Mouse (Mus musculus) forebrain, embryonic 16.5 days (tissue): ENCODE data around the gene Stk31. TPM values are rescaled to one million over a fixed set of nuclear protein-coding genes. Genes with fewer than 3 reads are reported as not detected.
"Not testable (repeated sequence)": the region's sequence is repeated elsewhere in the genome, so short reads cannot be mapped to it uniquely, and the experiment has no call there.

ENCODE experiments used
- ATAC-seq: fragments of 200-750 bp; cut with Nextera tagmentation; 2 replicates; pipeline ENCODE4 v1.8.0; 2017; ENCODE audit warnings: mild to moderate bottlenecking, moderate library complexity
- H3K27ac ChIP-seq: fragments of 300-500 bp; sonication (generic); 2 replicates; pipeline ENCODE4 v1.5.1; 2014; ENCODE audit warnings: low read length, control low read depth
- H3K27me3 ChIP-seq: fragments of 300-500 bp; sonication (generic); replicated peaks from 2 replicates; pipeline ENCODE4 v1.6.1; 2014; ENCODE audit warnings: low read length; ENCODE audit not compliant: control insufficient read depth, insufficient read depth
- H3K36me3 ChIP-seq: fragments of 300-500 bp; sonication (generic); 2 replicates; pipeline ENCODE4 v1.6.1; 2014; ENCODE audit not compliant: control insufficient read depth, insufficient read depth
- H3K4me1 ChIP-seq: fragments of 300-500 bp; sonication (generic); replicated peaks from 2 replicates; pipeline ENCODE4 v1.6.1; 2014; ENCODE audit warnings: low read length; ENCODE audit not compliant: control insufficient read depth, insufficient read depth
- H3K4me2 ChIP-seq: fragments of 300-500 bp; sonication (generic); 2 replicates; pipeline ENCODE4 v1.6.1; 2014; ENCODE audit warnings: mild to moderate bottlenecking, low read length, control low read depth
- H3K4me3 ChIP-seq: fragments of 300-500 bp; sonication (generic); replicated peaks from 2 replicates; pipeline ENCODE4 v1.5.1; 2014; ENCODE audit warnings: mild to moderate bottlenecking, low read length, control low read depth
- H3K9ac ChIP-seq: fragments of 300-500 bp; sonication (generic); replicated peaks from 2 replicates; pipeline ENCODE4 v1.6.1; 2014; ENCODE audit warnings: low read depth, low read length, control low read depth
- H3K9me3 ChIP-seq: fragments of 300-500 bp; sonication (generic); 2 replicates; pipeline ENCODE4 v1.6.1; 2016; ENCODE audit warnings: low read length; ENCODE audit not compliant: control insufficient read depth
- WGBS: fragments of 180-500 bp; shearing (Covaris S2); extraction: QIAGEN DNeasy Blood & Tissue Kit; methylation state at CpG from one replicate; pipeline ENCODE4 v1.1.7; 2014; 5-methylcytosine and 5-hydroxymethylcytosine counted together
- polyA plus RNA-seq: library from polyadenylated mRNA; unstranded; fragments of >200 nt; fragmentation: Nextera tagmentation; extraction: Ambion mirVana; gene quantifications from 2 replicates; pipeline ENCODE4 v1.2.1, GENCODE M21; 2015

Gene Stk31
- polyA plus RNA-seq, 1 experiment from 2014 or later: not detected

- Histone ChIP-seq H3K4me1 (no peaks in the 10 kb centered on the region), H3K36me3 (no peaks in the 10 kb centered on the region), H3K9me3 (no peaks in the 10 kb centered on the region), H3K9ac (no peak overlapping the region), H3K4me2 (no peak overlapping the region), H3K27me3 (no peaks in the 10 kb centered on the region), H3K4me3 (no peak overlapping the region), H3K27ac (no peak overlapping the region)
- 61% methylated on average over 12 of the region's 12 CpGs for WGBS
- no peak for ATAC-seq
Observed at GRCm38 (mm10) chr6:49378328-49378727, 17.1 kb upstream of the Stk31 start.

- WGBS: 69% methylated on average over 1 of the region's 1 CpGs
- no peaks in the 10 kb centered on the region for H3K4me1 ChIP-seq
Observed at GRCm38 (mm10) chr6:49394276-49394675, 1.1 kb upstream of the Stk31 start.

GRCm38 (mm10) chr6:49397466-49397865 is 2.1 kb downstream of the Stk31 start:
- Histone ChIP-seq H3K4me3 (no peak overlapping the region), H3K27ac (no peak overlapping the region), H3K9me3 (no peaks in the 10 kb centered on the region), H3K27me3 (no peaks in the 10 kb centered on the region), H3K36me3 (no peaks in the 10 kb centered on the region), H3K4me2 (no peak overlapping the region), H3K9ac (no peak overlapping the region), H3K4me1 (no peaks in the 10 kb centered on the region)
- ATAC-seq: no peak

More at GRCm38 (mm10) chr6:49394276-49394675, 1.1 kb upstream of the Stk31 start:
- no peak for ATAC-seq
- Histone ChIP-seq H3K27ac (no peak overlapping the region), H3K36me3 (no peaks in the 10 kb centered on the region), H3K9ac (no peak overlapping the region), H3K4me2 (no peak overlapping the region), H3K27me3 (no peaks in the 10 kb centered on the region), H3K4me3 (no peak overlapping the region), H3K9me3 (no peaks in the 10 kb centered on the region)

GRCm38 (mm10) chr6:49398365-49398764 is 3.0 kb downstream of the Stk31 start:
- H3K9me3 ChIP-seq: no peaks in the 10 kb centered on the region
- H3K36me3 ChIP-seq: no peaks in the 10 kb centered on the region
- H3K27me3 ChIP-seq: no peaks in the 10 kb centered on the region
- ATAC-seq: no peak
- no peaks in the 10 kb centered on the region for H3K4me1 ChIP-seq
- H3K27ac ChIP-seq: no peak overlapping the region
- no peak overlapping the region for H3K9ac ChIP-seq
- H3K4me2 ChIP-seq: no peak overlapping the region
- no peak overlapping the region for H3K4me3 ChIP-seq

- 90% methylated on average over 3 of the region's 3 CpGs for WGBS
- Histone ChIP-seq H3K9me3 (no peaks in the 10 kb centered on the region), H3K9ac (no peak overlapping the region), H3K27me3 (no peaks in the 10 kb centered on the region), H3K4me1 (no peaks in the 10 kb centered on the region), H3K27ac (no peak overlapping the region), H3K4me3 (no peak overlapping the region), H3K36me3 (no peaks in the 10 kb centered on the region), H3K4me2 (no peak overlapping the region)
- ATAC-seq: no peak
Observed at GRCm38 (mm10) chr6:49410830-49411229, 15.4 kb downstream of the Stk31 start.

DNA sequence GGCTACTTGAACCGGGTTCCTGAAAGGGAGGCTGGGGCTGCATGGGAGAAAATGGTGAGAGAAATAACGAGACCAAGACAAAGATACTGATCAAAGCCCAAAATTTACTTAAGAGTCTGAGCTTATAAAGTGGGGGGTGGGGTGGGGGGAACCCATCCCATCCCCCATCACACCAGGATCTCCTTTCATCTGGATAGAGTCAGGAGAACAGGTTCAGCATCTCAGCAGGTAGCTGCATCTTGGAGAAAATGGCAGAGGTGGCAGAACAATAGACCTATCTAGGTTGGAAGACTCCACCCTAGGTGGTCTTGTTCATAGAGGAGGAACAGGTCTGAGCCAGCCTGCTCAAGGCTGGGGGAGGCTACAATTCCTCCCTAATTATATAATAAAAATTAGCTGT is 17.6 kb downstream of the Stk31 start:
- H3K27me3 ChIP-seq, ATAC-seq, H3K4me1 ChIP-seq, H3K4me2 ChIP-seq, H3K36me3 ChIP-seq, H3K9me3 ChIP-seq, H3K9ac ChIP-seq, H3K27ac ChIP-seq, H3K4me3 ChIP-seq: not testable (repeated sequence)
- 44% methylated on average over 2 of the region's 2 CpGs for WGBS

DNA sequence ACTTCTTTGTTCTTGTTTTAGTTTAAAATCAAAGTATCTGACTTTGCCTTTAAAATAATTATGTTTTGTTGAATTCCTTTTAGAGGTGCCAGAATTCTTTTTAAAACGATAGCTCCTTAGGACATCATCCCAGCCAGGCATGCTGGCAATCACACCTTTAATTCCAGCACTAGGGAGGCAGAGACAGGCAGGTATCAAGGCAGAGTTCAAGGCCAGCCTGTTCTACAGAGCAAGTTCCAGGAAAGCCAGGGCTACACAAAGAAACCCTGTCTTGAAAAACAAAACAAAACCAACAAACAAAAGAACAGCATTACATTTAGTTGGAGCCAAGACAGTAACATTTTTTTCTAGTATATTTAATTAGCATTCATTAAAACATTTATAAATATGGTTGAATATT is 20.6 kb downstream of the Stk31 start:
- H3K27me3 ChIP-seq: no peaks in the 10 kb centered on the region
- H3K4me2 ChIP-seq: no peak overlapping the region
- H3K4me1 ChIP-seq: no peaks in the 10 kb centered on the region
- H3K9me3 ChIP-seq: no peaks in the 10 kb centered on the region
- no peak overlapping the region for H3K4me3 ChIP-seq
- WGBS: 69% methylated on average over 1 of the region's 1 CpGs
- no peaks in the 10 kb centered on the region for H3K36me3 ChIP-seq
- no peak for ATAC-seq
- no peak overlapping the region for H3K9ac ChIP-seq
- no peak overlapping the region for H3K27ac ChIP-seq

- Histone ChIP-seq H3K27ac (no peak overlapping the region), H3K4me3 (no peak overlapping the region), H3K4me2 (no peak overlapping the region), H3K9me3 (no peaks in the 10 kb centered on the region), H3K9ac (no peak overlapping the region), H3K27me3 (no peaks in the 10 kb centered on the region), H3K4me1 (no peaks in the 10 kb centered on the region), H3K36me3 (no peaks in the 10 kb centered on the region)
- ATAC-seq: no peak
- 77% methylated on average over 1 of the region's 1 CpGs for WGBS
Observed at GRCm38 (mm10) chr6:49437306-49437705, 41.9 kb downstream of the Stk31 start.

GRCm38 (mm10) chr6:49458112-49458511 is 62.7 kb downstream of the Stk31 start:
- Histone ChIP-seq H3K4me3 (no peak overlapping the region), H3K9ac (no peak overlapping the region), H3K36me3 (no peaks in the 10 kb centered on the region), H3K27me3 (no peaks in the 10 kb centered on the region), H3K4me1 (no peaks in the 10 kb centered on the region), H3K27ac (no peak overlapping the region), H3K9me3 (no peaks in the 10 kb centered on the region), H3K4me2 (no peak overlapping the region)
- 85% methylated on average over 5 of the region's 5 CpGs for WGBS
- no peak for ATAC-seq

DNA sequence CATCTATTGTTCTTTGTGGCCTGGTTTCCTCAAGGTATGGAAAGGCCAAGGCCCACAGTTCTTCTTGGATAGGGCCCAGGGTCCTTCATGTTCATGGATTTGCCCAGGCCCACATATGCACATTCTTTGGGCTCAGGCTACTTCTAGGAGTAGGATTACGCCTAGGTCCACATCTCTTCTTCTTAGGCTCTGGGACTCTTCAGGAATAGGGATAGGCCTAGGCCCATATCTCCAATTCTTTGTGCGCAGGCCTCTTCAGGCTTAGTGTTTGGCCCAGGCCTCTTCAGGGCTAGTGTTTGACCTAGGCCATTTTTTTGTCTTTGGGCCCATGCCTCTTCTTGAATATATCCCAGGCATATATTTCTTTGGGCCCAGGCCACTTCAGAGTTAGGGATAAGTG is 87.8 kb downstream of the Stk31 start:
- Histone ChIP-seq H3K4me1 (no peaks in the 10 kb centered on the region), H3K9ac (no peak overlapping the region), H3K9me3 (no peaks in the 10 kb centered on the region), H3K4me2 (no peak overlapping the region), H3K27ac (no peak overlapping the region), H3K27me3 (no peaks in the 10 kb centered on the region), H3K4me3 (no peak overlapping the region), H3K36me3 (no peaks in the 10 kb centered on the region)
- WGBS: 98% methylated on average over 2 of the region's 2 CpGs
- ATAC-seq: no peak
